In the genomic region with DNA sequence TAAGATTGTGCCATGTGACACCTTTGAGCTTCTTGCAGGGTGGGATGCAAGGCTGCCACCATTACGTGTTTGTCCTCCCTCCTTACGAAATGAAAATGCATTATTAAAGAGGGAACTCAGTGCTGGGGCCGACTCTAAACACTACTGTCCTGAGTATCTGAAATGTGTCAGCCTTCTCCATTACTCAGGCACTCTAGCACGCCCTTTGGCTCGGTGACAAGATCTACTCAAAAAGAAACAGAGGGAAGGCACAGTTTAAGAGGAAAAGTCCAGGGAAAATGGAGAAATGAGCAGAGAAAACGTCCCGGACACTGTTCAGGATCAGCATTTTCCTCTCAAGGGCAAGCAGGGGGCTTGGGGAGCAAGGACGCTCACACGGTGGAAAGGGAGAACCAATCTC, we compare ENCODE assay signal across 11 mouse cellular contexts. TPM values are rescaled to one million over a fixed set of nuclear protein-coding genes. Genes with fewer than 3 reads are reported as not detected.
A peak's percentile ranks its signal among the peaks of the same experiment; 100 is the strongest.
DNase-seq lines count a peak whose midpoint lies in the region; ATAC-seq and TF ChIP-seq lines count a peak whose summit lies in the region.
"Had no signal": no experiment of that assay in that cellular context is flagged by ENCODE, and none has a peak within 500 bp of the region (broad histone marks: within the 10 kb centered on the region; RNA-seq: fewer than 3 reads in every experiment).

No protein-coding gene starts in this region.

- no peak for TF ChIP-seq CTCF in stomach, postnatal 0 days (IDR thresholded peaks at IDR 0.05; ENCODE audit: low read depth)

- H3K4me1 ChIP-seq in heart, embryonic 10.5 days, result peaks cover 89% of the 10 kb centered on the region
- H3K4me1 ChIP-seq in midbrain, embryonic 16.5 days (ENCODE audit: control insufficient read depth, insufficient read depth, low read length), result peaks cover 17% of the 10 kb centered on the region
- H3K4me1 ChIP-seq in midbrain, embryonic 13.5 days (replicated peaks), result peaks cover 36% of the 10 kb centered on the region
- peaks cover 30% of the 10 kb centered on the region for H3K4me1 ChIP-seq in intestine, embryonic 15.5 days (replicated peaks)
- peaks cover 12% of the 10 kb centered on the region for H3K4me1 ChIP-seq in stomach, postnatal 0 days (replicated peaks; ENCODE audit: control insufficient read depth, insufficient read depth)

- no peak for TF ChIP-seq EP300 in stomach, postnatal 0 days (optimal IDR thresholded peaks at IDR 0.05)

- 0 out of 2 replicates have a peak, but pooled peaks cover 4% of the 10 kb centered on the region for H3K27me3 ChIP-seq in heart, embryonic 10.5 days (ENCODE audit: insufficient read depth, poor library complexity, severe bottlenecking)
- H3K27me3 ChIP-seq in midbrain, embryonic 16.5 days (ENCODE audit: control insufficient read depth, insufficient read depth, low read depth, low read length), result no peaks in the 10 kb centered on the region
- no peaks in the 10 kb centered on the region for H3K27me3 ChIP-seq in midbrain, embryonic 13.5 days
- H3K27me3 ChIP-seq in intestine, embryonic 15.5 days (replicated peaks), result no peaks in the 10 kb centered on the region
- no peaks in the 10 kb centered on the region for H3K27me3 ChIP-seq in stomach, postnatal 0 days (ENCODE audit: control insufficient read depth, insufficient read depth, low read length)
- H3K27me3 ChIP-seq: CH12.LX; forebrain, embryonic 15.5 days had no signal

- H3K36me3 ChIP-seq in heart, embryonic 10.5 days, result peaks cover 5% of the 10 kb centered on the region; the same call in 1 of the 2 replicates
- no peaks in the 10 kb centered on the region for H3K36me3 ChIP-seq in midbrain, embryonic 16.5 days (ENCODE audit: control insufficient read depth, insufficient read depth, low read length)
- H3K36me3 ChIP-seq in midbrain, embryonic 13.5 days, result peaks cover 4% of the 10 kb centered on the region; the same call in 1 of the 2 replicates
- H3K36me3 ChIP-seq in intestine, embryonic 15.5 days, result no peaks in the 10 kb centered on the region
- 0 out of 2 replicates have a peak, but pooled peaks cover 3% of the 10 kb centered on the region for H3K36me3 ChIP-seq in stomach, postnatal 0 days (ENCODE audit: control insufficient read depth, insufficient read depth, low read length)
- H3K36me3 ChIP-seq: forebrain, embryonic 15.5 days had no signal

- no peaks in the 10 kb centered on the region for H3K9me3 ChIP-seq in heart, embryonic 10.5 days
- no peaks in the 10 kb centered on the region for H3K9me3 ChIP-seq in midbrain, embryonic 16.5 days (replicated peaks; ENCODE audit: control insufficient read depth, low read length, poor library complexity, severe bottlenecking)
- H3K9me3 ChIP-seq in midbrain, embryonic 13.5 days, result no peaks in the 10 kb centered on the region
- H3K9me3 ChIP-seq in intestine, embryonic 15.5 days, result no peaks in the 10 kb centered on the region
- H3K9me3 ChIP-seq in stomach, postnatal 0 days (ENCODE audit: control insufficient read depth, low read length), result no peaks in the 10 kb centered on the region
- H3K9me3 ChIP-seq: forebrain, embryonic 15.5 days had no signal

- no peak overlapping the region for H3K4me3 ChIP-seq in heart, embryonic 10.5 days
- no peak overlapping the region for H3K4me3 ChIP-seq in midbrain, embryonic 16.5 days (ENCODE audit: low read depth, low read length)
- no peak overlapping the region for H3K4me3 ChIP-seq in midbrain, embryonic 13.5 days (replicated peaks)
- no peak overlapping the region for H3K4me3 ChIP-seq in intestine, embryonic 15.5 days (replicated peaks)
- no peak overlapping the region for H3K4me3 ChIP-seq in stomach, postnatal 0 days (ENCODE audit: low read depth, low read length)
- H3K4me3 ChIP-seq: forebrain, embryonic 15.5 days had no signal

- DNase-seq in heart, embryonic 10.5 days (ENCODE audit: low spot score), result no peak
- no peak for DNase-seq in heart, adult 9 months (ENCODE audit: low spot score in 2 of 2)
- DNase-seq in stomach, postnatal 0 days (ENCODE audit: low spot score), result no peak
- DNase-seq in thymus, postnatal 0 days (ENCODE audit: low spot score), result no peak
- no peak for DNase-seq in B cell, adult 2 months
- DNase-seq: cerebellum, postnatal 25 days had no signal

- H3K4me2 ChIP-seq in midbrain, embryonic 16.5 days (ENCODE audit: low read length), result no peak overlapping the region
- H3K4me2 ChIP-seq in midbrain, embryonic 13.5 days (replicated peaks), result no peak overlapping the region
- no peak overlapping the region for H3K4me2 ChIP-seq in intestine, embryonic 15.5 days (replicated peaks)
- H3K4me2 ChIP-seq in stomach, postnatal 0 days (replicated peaks; ENCODE audit: low read depth), result peak overlapping the region; percentile 32
- H3K4me2 ChIP-seq: forebrain, embryonic 15.5 days had no signal

- ATAC-seq in midbrain, embryonic 16.5 days, result no peak
- no peak for ATAC-seq in midbrain, embryonic 13.5 days
- no peak for ATAC-seq in intestine, embryonic 15.5 days
- ATAC-seq in stomach, postnatal 0 days (ENCODE audit: low FRiP score, low TSS enrichment), result no peak
- ATAC-seq: forebrain, embryonic 15.5 days had no signal

- WGBS in heart, embryonic 10.5 days, result 66% methylated on average over 9 of the region's 9 CpGs
- WGBS in midbrain, embryonic 16.5 days, result 68% methylated on average over 9 of the region's 9 CpGs
- WGBS in midbrain, embryonic 13.5 days, result 74% methylated on average over 9 of the region's 9 CpGs
- WGBS in intestine, embryonic 15.5 days, result 43% methylated on average over 9 of the region's 9 CpGs
- WGBS in stomach, postnatal 0 days, result 27% methylated on average over 9 of the region's 9 CpGs

- H3K27ac ChIP-seq in heart, embryonic 10.5 days, result peak overlapping the region; percentile 69
- peak overlapping the region; percentile 24; the same call in 1 of the 2 replicates for H3K27ac ChIP-seq in midbrain, embryonic 16.5 days (ENCODE audit: low read length)
- no peak overlapping the region for H3K27ac ChIP-seq in midbrain, embryonic 13.5 days
- 0 out of 2 replicates have a peak overlapping the region, but pooled peaks have one; percentile 38 for H3K27ac ChIP-seq in intestine, embryonic 15.5 days
- peak overlapping the region; percentile 85 for H3K27ac ChIP-seq in stomach, postnatal 0 days (replicated peaks)
- H3K27ac ChIP-seq: forebrain, embryonic 15.5 days had no signal

- no peak overlapping the region for H3K9ac ChIP-seq in midbrain, embryonic 16.5 days (ENCODE audit: low read depth, low read length)
- H3K9ac ChIP-seq in midbrain, embryonic 13.5 days (replicated peaks), result no peak overlapping the region
- no peak overlapping the region; the same call in 1 of the 2 replicates for H3K9ac ChIP-seq in intestine, embryonic 15.5 days
- H3K9ac ChIP-seq in stomach, postnatal 0 days (ENCODE audit: low read length), result peak overlapping the region; percentile 43; the same call in 1 of the 2 replicates
- H3K9ac ChIP-seq: forebrain, embryonic 15.5 days had no signal

RNA-seq across cellular contexts. Expression of gene Tex2, which starts 40.3 kb away (rescaled TPM):
- polyA plus RNA-seq in heart, embryonic 10.5 days (2016; fragmentation: Nextera tagmentation; extraction: Ambion mirVana), result 12.5 and 17.9 TPM in 2 replicates
- polyA plus RNA-seq in midbrain, embryonic 16.5 days (2015; fragmentation: Nextera tagmentation; extraction: Ambion mirVana), result 35.9 and 37.5 TPM in 2 replicates
- polyA plus RNA-seq in midbrain, embryonic 13.5 days (2015; fragmentation: Nextera tagmentation; extraction: Ambion mirVana), result 17.7 and 18.3 TPM in 2 replicates
- polyA plus RNA-seq in intestine, embryonic 15.5 days (2015; fragmentation: Nextera tagmentation; extraction: Ambion mirVana), result 10.4 and 11.1 TPM in 2 replicates
- polyA plus RNA-seq in stomach, postnatal 0 days (2015; fragmentation: Nextera tagmentation; extraction: Ambion mirVana), result 11.6 and 12.1 TPM in 2 replicates
- 7.0 and 7.2 TPM in 2 replicates for polyA plus RNA-seq in thymus, postnatal 0 days (2015; fragmentation: Nextera tagmentation; extraction: Ambion mirVana)
